Mouse (Mus musculus): ENCODE measurements at regions not wholly inside any gene's neighbourhood (a gene's known extent, or its start where the extent isn't known, plus 50 kb on each side); places are given as distances from the start of the nearest gene placed in this dataset.
A peak's percentile ranks its signal among the peaks of the same experiment; 100 is the strongest.
"Not testable (repeated sequence)": the region's sequence is repeated elsewhere in the genome, so short reads cannot be mapped to it uniquely, and the experiment has no call there.

DNA sequence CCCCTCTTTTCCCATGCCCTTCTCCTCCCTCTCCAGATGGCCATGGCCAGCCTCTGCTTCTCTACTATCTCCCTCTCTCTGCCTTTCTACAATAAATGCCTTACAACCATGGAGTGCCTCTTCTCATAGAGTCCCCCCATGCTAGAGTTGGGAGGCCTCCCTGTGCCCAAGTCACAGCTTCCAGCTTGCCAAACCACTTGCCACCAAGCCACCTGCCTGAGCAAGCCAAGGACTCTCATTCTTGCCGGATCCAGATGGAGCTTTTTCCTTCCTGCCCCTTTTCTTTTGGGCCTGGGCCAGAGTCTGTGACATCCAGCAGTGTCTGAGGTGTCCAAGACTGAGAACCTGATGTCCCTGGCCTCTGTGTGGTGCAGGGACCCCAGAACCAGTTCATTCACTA is 367.4 kb upstream of the Arhgap42 start:
- no peak for DNase-seq (ENCODE audit: low spot score in 2 of 2)

DNA sequence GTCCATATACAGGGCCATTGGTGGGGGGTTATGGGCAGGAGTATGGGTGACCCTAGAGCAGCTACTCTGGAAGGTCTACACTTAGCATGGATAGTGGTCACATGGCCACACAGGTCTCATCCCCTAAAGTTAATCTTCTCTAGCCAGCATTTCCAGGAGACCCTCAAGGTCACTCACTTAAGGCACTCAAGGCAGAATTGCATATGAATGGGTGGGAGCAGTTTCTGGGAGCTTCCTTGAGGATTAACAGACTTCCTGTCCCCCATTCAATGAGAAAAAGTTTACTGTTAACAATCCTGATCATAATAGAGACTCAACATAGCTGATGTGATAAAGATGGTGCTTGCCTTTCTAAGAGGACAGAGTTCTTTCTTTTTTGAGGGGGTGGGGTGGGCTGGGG is 352.4 kb upstream of the Arhgap42 start:
- DNase-seq (ENCODE audit: low spot score in 2 of 2), result no peak

DNA sequence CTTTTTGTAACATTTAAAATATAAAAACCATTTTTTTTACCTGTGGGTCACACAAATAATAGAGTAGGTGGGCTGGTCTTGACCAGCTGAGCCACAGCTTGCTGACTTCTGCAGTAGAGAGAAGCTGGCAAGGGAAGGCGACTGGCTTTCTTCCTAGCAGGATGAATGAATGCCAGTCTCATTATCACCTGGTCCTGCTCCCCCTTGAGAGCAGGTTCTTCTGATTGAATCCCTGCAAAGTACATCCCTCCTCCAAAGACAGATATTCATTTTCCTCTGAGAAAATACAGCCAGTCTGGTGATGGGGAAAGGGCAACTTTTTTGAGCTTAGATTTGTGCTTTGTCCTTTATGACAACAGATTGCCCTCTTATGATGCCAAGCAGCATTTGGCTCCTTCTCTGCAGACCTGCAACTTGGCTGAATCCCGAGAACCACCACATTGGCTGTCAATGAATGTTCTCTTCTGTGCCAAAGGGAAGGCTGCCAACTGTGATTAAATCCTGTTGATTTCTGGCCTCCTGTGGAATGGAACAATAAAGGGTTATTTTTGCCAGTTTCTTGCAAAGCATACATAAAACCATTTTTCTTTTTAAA is 344.2 kb upstream of the Arhgap42 start:
- no peak for DNase-seq (ENCODE audit: low spot score in 2 of 2)

DNA sequence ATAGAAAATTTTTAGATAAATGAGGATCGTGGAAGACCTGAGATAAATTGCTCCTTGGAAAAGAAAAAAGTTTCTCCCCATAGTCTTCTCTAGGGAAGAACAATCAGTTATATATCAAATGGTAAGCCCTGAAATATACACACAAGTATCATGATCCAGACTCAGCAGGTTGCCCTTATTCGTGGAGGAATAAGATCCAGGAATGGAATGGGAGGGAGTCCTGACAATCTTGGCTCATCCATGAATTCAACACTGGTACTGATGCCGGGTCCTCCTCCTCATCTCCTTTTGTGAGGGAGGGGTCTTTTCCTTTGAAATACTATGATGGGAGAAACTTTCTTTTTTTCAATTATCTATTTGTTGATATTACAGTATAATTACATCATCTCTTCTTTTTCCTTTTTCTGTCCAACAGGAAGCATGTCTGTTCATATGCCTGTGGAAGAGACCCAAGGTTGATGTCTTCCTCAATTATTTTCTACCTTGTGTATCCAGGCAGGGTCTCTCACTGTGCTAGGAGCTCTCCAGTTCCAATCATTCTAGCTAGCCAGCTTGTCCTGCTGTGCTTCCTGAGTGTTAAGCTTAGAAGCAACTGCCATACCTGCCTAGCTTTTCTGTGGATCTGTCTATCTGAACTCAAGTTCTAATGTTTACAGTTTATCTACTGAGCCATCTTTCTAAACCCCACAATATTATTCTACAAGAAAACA is 343.6 kb upstream of the Arhgap42 start:
- no peak for DNase-seq (ENCODE audit: low spot score in 2 of 2)

DNA sequence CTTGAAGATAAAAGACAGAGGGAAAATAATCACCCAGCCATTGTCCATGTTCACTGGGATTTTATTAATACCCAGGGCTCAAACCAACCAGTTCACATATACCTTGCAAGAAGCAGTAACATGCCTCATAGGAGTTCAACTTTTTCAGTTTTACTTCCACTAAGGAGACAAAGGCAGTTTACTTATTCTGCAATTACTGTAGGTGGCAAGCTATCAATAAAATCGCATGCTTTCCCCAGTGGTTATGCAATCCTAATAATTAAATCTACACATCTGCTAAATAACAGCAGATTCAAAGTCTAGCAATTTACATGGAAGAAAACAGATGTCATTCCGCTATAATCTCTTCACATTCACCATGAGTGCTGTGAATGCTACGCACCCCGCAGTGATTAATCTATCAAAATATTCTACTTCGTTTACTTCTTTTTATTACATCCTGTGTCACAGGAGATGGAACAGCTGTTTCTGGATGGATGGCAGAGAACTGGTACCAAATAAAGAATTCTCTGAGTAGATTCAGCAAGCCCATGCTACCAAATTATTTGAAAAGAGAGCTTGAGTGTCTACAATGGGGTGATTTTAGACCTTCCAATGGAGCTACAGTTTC is 329.2 kb upstream of the Arhgap42 start:
- DNase-seq (ENCODE audit: low spot score in 2 of 2), result no peak

DNA sequence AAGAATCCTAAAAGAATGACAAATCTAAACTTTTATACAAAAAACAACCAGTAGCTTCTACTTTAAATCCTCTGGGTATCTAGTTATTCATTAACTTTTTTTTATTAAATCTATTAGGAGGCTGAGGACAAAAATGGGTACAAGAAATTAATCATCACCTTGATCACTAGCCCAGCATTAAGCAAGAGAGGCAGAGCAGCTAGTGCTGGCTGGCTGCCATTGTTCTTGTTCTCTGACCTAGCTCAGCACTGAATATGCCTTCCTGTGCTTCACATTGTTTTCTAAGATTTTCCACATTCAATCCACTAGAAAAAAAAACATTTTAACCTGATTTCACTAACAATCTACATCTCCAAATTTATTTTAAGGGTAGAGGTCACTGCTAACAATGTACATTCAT is 325.6 kb upstream of the Arhgap42 start:
- DNase-seq (ENCODE audit: low spot score in 2 of 2), result no peak

DNA sequence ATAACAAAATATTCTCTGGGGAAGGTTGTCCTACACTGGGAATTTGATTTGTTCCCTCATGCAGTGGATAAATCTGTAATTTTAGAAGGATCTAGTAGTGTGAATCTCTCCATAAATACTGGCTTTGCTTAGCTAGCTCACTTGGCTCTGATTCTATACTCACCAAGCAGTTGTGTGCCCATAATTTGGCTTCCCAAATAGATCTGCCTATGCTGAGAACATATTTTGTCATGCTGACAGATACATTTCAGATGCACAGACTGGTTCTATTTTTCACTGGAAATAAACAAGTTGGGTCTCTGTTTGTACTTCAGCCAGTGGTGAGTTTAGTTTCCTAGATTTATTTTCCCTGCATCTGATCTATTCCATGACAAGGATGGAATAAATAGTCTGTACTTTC is 309.8 kb upstream of the Arhgap42 start:
- DNase-seq (ENCODE audit: low spot score in 2 of 2), result no peak

DNA sequence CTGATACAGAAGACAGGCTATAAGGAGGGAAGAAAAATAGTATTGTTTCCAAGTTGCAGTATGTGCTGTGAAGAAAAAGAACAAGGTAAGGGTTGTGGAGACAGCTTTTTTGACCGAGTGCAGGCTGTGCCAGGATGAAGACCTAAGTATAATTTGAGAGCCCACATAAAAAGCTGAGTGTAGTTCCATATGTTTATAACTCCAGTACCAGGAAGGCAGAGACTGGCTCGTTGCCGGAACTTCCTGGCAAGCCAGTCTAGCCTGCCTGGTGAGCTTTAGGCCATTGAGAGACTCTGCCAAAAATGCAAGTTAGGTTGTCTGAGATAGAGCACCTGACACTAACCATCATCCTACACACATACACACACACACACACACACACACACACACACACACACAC is 308.7 kb upstream of the Arhgap42 start:
- no peak for DNase-seq (ENCODE audit: low spot score in 2 of 2)

DNA sequence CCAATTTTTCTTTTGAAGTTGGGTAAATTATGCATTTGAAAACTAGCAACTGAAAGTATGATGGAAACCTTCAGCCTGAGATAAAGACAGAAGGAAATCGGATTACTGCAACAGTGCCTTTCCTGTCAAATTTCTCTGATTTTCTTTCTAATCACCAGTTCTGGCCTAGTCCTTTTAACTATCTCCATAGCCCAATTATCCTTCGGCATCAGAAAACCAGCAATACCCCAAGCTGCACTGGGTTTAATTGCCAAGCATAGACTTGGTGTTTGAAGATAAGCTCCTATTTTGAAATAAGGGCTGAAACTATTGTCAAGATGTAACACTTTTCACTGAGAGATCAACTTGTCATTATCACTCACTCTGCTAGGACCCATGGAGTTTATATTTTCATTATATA is 308.2 kb upstream of the Arhgap42 start:
- no peak for DNase-seq (ENCODE audit: low spot score in 2 of 2)

DNA sequence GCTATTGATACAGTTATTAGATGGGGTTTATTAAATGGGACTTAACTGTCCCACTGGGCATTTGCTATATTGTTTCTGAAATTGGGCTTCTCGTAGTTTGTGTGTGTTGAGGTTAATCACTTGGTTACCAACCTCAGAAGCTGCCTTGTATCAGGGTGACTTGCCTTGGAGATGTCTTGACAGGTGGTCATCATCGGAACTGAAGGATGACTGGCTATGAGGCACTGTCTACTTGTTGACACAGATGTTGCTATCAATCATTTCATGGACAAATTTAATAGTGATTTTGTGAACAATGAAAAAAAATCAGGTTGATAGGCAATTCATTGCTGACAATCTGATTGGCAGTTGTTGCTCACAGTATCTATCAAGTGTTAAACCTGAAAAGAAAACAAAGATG is 261.4 kb upstream of the Arhgap42 start:
- DNase-seq (ENCODE audit: low spot score in 2 of 2), result no peak

DNA sequence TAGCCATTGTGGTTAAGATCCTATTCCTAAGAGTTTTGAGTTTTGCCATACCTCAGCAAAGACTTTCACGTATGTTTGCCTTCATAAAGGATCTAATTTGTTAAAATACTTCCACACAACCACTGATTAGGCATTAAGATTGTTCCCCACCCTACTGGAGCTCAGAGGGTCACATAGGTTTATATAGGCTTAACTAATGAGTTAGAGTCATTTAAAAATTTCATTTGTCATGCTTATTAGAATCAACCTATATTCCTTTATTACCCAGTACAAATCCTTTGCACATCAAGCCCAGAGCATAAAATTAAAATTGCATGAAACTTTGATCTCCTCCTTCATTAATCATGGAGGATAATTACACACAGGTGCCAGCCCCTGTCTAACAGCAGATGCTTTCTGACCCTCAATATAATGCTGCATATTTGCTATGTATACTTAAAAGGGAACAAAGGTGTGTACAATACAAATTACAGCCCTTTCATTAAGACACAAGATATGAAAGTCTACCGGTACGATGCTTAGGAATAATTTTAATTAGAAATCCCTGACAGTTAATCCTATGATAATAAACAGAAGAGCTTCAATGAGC is 254.8 kb upstream of the Arhgap42 start:
- DNase-seq (ENCODE audit: low spot score in 2 of 2), result no peak

DNA sequence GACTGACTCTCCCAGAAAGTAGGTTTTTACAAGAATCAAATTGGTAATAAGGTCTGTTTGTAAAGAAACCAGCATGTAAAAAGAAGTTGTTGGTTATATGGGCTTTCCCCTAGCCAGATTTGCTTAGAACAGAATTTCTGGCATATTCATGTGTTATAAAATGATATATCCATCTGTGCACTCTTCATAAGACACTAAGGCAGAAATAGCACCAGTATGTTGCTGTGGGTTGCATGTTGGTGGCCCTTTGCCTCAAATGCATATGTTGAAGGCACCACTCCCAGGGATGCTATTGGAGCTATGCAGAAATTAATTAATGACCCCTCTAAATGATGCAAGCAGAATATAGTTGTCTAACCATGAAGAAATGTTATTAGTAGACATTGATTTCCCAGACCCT is 238.2 kb upstream of the Arhgap42 start:
- DNase-seq (ENCODE audit: low spot score in 2 of 2), result no peak

DNA sequence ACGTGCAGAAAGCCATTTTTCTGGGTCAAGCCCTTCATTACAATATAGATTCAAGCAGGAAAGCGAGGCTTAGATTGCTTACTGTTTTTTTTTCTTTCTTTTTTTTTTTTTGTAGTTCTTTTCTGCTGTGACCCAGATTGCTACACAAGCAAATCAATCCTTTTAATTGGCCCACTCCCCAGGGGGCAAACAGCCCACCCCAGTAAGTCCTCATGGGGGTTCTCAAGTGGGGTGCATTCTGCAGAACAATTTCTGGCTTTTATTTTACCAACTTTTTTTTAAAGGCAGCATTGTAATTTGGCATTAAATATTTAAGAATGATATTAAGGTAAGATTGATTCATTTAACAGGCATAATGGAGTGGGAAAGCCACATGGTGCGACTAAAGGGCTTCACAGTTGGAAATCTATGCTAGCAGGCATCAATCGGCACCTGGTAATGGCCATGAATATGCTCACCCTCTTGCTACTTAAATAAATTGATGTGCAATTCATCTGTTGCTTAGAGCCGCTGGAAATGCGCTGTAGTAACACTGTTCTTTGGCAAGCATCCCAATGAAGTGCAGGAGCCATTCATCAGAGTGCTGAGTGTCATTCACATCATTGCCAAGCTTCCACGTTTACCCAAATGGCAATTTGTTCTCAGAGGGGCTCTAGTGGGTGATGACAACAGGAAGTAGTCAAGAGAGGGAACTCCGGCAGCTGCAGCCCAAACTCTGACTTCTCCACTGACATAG is 236.3 kb upstream of the Arhgap42 start:
- DNase-seq (ENCODE audit: low spot score in 2 of 2), result no peak

DNA sequence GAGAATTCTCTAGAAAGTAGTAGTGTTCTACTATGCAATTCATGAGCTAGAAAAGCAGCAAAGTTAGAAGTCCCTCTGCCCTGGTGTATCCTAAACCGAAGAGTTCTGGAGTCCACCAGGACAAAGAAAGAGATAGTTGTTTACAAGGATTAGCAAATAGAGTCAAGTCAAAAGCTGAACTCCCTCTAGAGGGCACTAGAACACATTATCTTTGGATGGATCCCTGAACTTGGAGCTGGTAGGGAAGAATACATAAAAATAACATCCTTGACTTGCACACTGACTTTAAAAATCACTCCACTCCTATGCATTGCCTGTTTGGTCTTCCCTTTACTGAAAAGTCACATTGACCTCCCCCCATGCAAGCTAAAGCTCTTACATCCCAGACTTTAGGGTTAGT is 205.3 kb upstream of the Arhgap42 start:
- DNase-seq (ENCODE audit: low spot score in 2 of 2), result no peak

DNA sequence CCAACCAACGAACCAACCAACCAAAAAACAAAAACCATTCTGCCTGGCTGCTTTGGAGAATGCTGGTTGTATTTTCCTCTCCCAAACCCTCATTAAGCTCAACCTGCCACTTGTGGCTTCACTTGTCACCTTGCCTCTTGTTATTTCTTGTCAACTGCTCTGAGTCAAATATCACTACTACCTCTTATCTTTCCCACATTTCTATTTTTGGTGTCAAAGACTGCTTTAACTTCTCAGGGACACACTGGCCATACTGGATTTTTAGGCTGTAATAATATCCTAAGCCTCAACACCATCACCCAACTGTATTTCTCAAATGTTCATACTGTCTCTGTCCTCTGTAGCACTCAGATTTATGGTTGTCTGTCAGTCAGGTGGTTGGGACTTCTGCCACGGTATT is 181.4 kb upstream of the Arhgap42 start:
- DNase-seq (ENCODE audit: low spot score in 2 of 2), result no peak

DNA sequence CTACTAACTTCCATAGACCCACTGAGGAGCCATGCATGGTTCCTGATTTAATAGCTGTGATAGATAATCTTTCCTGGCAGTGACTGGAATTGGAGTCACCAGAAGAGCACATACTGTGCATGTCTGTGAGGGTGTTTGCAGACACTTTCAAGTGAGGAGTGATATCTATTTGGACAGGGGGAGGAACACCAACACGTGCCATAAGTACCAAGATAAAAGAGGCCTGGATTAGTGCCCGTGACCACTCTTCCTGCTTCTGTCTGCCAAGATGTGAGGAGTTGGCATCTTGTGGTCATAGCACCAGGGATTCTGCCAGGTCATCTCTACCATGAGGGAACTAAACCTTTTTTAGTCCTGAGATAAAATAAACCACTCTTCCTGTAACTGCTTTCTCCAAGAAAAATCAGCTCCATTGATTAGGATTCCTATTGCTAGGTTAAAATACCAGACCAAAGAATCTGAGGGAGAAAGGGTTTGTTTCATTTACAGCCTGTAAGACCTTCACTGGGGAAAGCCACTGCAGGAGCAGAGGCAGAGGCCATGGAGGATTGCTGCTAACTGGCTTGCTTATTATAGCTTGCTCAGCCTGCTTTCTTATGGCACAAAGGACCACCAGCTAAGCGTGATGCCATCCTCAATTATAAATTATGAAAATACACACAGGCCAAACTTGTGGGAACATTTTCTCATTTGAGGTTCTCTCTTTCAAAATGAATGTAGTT is 173.7 kb upstream of the Arhgap42 start:
- no peak for DNase-seq (ENCODE audit: low spot score in 2 of 2)

DNA sequence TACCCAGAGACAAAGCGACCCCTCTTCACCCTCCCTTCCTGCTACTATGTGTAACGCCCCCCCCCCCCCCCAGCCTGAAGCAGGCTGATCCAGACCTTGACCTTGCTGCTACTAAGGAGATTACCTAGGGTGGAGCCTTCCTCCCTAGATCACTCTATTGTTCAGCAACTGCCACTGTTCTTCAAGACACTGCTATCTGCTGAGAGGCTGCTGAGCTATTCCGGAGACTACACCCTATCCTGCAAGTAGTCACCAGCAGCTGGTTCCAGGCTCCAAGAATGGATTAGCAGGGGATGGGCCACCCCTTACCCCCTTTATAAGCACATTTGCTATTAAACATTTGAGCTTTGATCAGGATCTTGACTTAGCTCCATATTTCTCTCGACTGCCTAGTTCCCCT is 155.3 kb upstream of the Arhgap42 start:
- DNase-seq (ENCODE audit: low spot score in 2 of 2), result not testable (repeated sequence)

DNA sequence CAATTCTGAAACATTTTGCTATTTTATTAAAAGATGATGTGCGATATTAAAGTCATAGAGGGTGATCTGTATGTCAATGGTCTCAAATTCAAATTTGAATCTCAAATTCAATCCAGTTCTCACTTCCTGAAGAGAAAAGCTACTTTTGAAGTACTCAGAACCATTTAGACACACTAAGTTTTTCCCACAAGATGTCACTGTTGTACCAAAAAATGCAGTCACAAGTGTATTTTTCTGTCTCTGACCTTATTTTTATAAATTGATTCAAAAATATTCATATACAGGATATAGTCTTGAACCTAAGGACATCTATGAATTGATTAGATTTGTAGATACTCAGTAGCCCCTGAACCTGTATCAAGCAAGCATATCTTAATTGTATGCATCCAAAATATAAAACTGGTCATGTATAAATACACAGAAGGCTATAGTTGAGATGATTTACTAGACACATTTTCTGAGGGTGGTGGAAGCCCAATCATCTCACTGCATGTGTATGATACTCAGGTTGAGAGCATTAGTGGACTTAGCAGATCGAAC is 137.8 kb upstream of the Arhgap42 start:
- DNase-seq (ENCODE audit: low spot score in 2 of 2), result no peak

DNA sequence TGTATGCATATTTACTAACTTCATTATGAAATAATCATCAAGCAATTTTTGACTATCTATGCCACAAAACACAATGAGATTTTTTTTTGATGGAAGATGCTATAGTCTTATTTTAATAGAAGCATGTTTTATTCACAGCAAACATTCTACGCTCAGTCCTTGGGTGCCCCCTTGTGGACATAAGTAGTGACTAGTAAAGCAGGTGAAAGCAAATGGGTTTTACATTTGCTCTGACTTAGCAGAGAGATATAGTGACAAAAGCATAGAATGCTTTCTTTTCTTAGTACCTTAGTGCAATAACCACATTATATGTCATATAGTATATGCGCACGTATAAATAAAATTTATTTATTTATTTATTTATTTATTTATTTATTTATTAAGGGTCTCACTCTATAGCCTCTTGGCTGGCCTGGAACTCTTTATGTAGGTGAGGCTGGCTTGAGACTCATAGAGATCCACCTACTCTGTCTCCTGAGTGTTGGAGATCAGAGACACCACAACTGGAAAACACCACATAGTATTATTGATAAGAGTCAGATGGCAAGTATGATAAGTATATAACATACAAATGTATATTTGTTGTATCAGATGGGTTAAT is 136.5 kb upstream of the Arhgap42 start:
- DNase-seq (ENCODE audit: low spot score in 2 of 2), result peak; percentile 12 to 20

DNA sequence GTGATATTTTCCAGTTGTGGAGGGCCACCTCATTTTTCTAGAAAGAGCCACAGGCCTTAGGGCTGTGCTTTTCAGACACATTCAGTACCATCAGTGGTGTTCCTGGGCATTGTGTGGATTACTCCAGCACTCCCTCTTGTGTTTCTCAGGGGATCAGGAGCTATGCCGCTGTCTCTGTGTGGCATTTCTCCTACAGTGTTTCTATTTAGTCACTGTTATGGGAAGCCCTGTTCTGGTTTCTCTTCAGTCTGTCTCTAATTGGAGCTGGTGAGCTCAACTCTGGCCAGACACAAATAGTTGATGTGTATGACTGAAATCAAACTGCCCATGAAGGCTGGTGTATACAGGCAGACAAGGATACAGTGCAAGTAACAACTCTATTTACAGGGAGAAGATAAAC is 133.7 kb upstream of the Arhgap42 start:
- DNase-seq (ENCODE audit: low spot score in 2 of 2), result no peak

DNA sequence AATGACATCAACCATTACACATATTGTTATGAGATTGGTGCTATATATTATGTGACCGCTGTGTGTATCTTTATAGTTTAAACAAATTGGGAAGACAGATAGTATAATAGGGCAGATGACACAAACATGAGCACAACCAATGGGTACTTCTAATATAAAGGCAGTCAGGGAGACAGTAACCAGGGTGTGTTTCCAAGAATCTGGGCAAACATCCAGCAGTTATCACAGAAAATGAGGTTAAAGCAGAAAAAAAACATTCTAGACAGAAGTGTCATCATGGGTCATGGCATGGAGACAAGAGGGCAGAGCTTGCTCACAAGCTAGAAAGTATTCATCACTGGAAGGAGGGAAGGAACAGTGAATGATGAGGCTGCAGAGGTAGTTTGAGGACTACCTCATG is 129.8 kb upstream of the Arhgap42 start:
- no peak for DNase-seq (ENCODE audit: low spot score in 2 of 2)
